18 mouse cellular contexts compared by ENCODE assay signal in genomic region chr3:60616147-60616546, GRCm38 (mm10).
DNase-seq lines count a peak whose midpoint lies in the region; ATAC-seq and TF ChIP-seq lines count a peak whose summit lies in the region.
"Had no signal": no experiment of that assay in that cellular context is flagged by ENCODE, and none has a peak within 500 bp of the region (broad histone marks: within the 10 kb centered on the region; RNA-seq: fewer than 3 reads in every experiment).

No protein-coding gene starts in this region.

- peaks cover 44% of the 10 kb centered on the region for H3K4me1 ChIP-seq in G1E (ENCODE audit: insufficient read depth, low read depth, low read length)
- no peaks in the 10 kb centered on the region for H3K4me1 ChIP-seq in kidney, embryonic 14.5 days (ENCODE audit: control insufficient read depth, insufficient read depth, low read length)
- H3K4me1 ChIP-seq: embryonic facial prominence, embryonic 13.5 days had no signal

- H3K4me3 ChIP-seq in G1E (ENCODE audit: low read depth, low read length): no peak overlapping the region
- no peak overlapping the region for H3K4me3 ChIP-seq in kidney, embryonic 14.5 days (ENCODE audit: low read length)
- H3K4me3 ChIP-seq: embryonic facial prominence, embryonic 13.5 days; heart, embryonic 12.5 days; liver, embryonic 13.5 days had no signal

- no peak for DNase-seq in frontal cortex, postnatal 36 days (ENCODE audit: low spot score in 2 of 2)
- peak; percentile 39 for DNase-seq in 3134 (ENCODE audit: extremely low read depth, insufficient read length, low spot score)
- no peak for DNase-seq in G1E (ENCODE audit: low spot score)
- DNase-seq in thymus, adult 18-20 months: no peak
- no peak for DNase-seq in layer of hippocampus, postnatal 14 days (ENCODE audit: low spot score in 2 of 2)
- DNase-seq: adrenal gland, postnatal 36 days; B cell, adult 2 months; cerebellum, adult 9-11 months; kidney, postnatal 25 days; liver, embryonic 13.5 days; lung, postnatal 10 days had no signal

- H3K36me3 ChIP-seq in G1E (replicated peaks): peaks cover 74% of the 10 kb centered on the region
- peaks cover 9% of the 10 kb centered on the region; the same call in 1 of the 2 replicates for H3K36me3 ChIP-seq in kidney, embryonic 14.5 days (ENCODE audit: control insufficient read depth, insufficient read depth, low read length)

- H3K4me2 ChIP-seq in kidney, embryonic 14.5 days (replicated peaks; ENCODE audit: low read depth, low read length): no peak overlapping the region
- H3K4me2 ChIP-seq: embryonic facial prominence, embryonic 13.5 days; heart, embryonic 12.5 days; hindbrain, embryonic 14.5 days; liver, embryonic 13.5 days had no signal

- no peaks in the 10 kb centered on the region for H3K9me3 ChIP-seq in G1E (replicated peaks)
- no peaks in the 10 kb centered on the region for H3K9me3 ChIP-seq in kidney, embryonic 14.5 days (ENCODE audit: control insufficient read depth, low read length)
- H3K9me3 ChIP-seq: embryonic facial prominence, embryonic 13.5 days; heart, embryonic 12.5 days; liver, embryonic 13.5 days had no signal

- no peak overlapping the region for H3K9ac ChIP-seq in kidney, embryonic 14.5 days (ENCODE audit: low read depth, low read length)
- H3K9ac ChIP-seq: embryonic facial prominence, embryonic 13.5 days; heart, embryonic 12.5 days; hindbrain, embryonic 14.5 days; liver, embryonic 13.5 days had no signal

- H3K27me3 ChIP-seq in G1E (ENCODE audit: insufficient read depth, low read length): no peaks in the 10 kb centered on the region
- H3K27me3 ChIP-seq in kidney, embryonic 14.5 days (ENCODE audit: control insufficient read depth, insufficient read depth, low read length): no peaks in the 10 kb centered on the region
- H3K27me3 ChIP-seq: embryonic facial prominence, embryonic 13.5 days; heart, embryonic 12.5 days; liver, embryonic 13.5 days had no signal

- no peak overlapping the region for H3K27ac ChIP-seq in kidney, embryonic 14.5 days (ENCODE audit: low read depth, low read length)
- H3K27ac ChIP-seq: embryonic facial prominence, embryonic 13.5 days; hindbrain, embryonic 14.5 days; liver, embryonic 13.5 days had no signal

- TF ChIP-seq CTCF in G1E (IDR thresholded peaks at IDR 0.05; ENCODE audit: low read depth, low read length): no peak

- peak; percentile 51; the same call in 1 of the 2 replicates for ATAC-seq in frontal cortex, adult (ENCODE audit: low TSS enrichment)
- ATAC-seq in G1E (ENCODE audit: extremely low read depth, insufficient number of reproducible peaks, low FRiP score, poor library complexity, severe bottlenecking): peak; percentile 51
- ATAC-seq in erythroblast, adult 5-6 weeks (replicated peaks; ENCODE audit: low FRiP score, poor library complexity, severe bottlenecking): 0 out of 2 replicates have a peak, but pooled peaks have one; percentile 43
- ATAC-seq in kidney, embryonic 14.5 days (ENCODE audit: low FRiP score, low TSS enrichment): no peak
- ATAC-seq: intestine, embryonic 16.5 days had no signal

- WGBS in kidney, embryonic 14.5 days: 85% methylated on average over 2 of the region's 2 CpGs
